Mouse (Mus musculus): Measurements from ENCODE around the gene Prph2.

The Prph2 gene

DNA sequence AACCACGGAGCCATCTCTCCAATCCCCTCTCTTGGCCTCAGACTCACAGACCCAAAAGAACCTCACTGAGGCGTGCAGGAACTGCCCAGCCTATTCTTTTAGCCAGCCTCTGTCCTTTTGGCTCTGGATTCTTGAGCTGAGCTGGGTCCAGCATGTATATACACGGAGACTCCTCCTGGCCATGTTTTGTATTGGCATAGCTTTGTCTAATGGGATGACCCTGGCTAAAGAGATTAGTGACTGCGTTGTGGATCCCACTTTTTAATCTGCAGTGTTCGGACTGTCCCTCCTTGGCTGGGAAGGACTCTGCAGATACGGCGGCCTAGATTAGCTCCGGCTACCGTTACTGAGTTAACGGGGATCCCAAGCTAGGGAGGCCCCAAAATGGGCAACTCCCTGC, at the start of gene Prph2:
Prph2 (plus strand) TSS at position 274 of the 400 bp plus-strand sequence.
- no peak for DNase-seq (ENCODE audit: low spot score in 2 of 2)

DNA sequence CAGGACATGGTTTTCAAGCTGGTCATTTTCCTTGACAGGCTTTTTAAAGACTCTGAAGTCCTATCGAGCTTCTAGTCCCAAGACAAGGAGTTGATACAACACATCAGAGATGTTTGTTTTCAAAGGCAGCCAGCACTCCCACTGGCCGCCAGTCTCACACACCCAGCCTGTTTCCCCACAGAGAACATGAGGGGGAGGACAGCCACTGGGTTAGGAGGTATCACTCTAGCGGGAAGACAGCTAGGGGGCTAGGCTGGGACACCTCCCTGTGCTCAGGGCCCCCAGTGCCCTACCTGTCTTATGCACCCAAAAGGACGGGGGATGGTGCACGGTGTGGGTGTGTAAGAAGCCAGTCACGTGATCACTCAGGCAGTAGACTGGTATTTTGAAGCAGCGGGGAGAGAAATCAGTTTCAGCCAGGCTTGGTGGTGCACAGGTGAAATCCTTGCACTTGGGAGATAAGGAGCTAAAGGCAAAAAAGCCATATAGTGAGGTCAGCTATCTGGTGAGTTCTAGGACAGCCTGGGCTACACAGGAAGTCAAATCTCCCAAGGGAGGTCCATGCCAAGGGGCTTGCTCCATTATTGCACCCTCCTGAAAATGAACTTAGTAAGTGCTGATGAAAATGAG, 45.6 kb upstream of the Prph2 start:
- DNase-seq (ENCODE audit: low spot score in 2 of 2) = no peak

DNA sequence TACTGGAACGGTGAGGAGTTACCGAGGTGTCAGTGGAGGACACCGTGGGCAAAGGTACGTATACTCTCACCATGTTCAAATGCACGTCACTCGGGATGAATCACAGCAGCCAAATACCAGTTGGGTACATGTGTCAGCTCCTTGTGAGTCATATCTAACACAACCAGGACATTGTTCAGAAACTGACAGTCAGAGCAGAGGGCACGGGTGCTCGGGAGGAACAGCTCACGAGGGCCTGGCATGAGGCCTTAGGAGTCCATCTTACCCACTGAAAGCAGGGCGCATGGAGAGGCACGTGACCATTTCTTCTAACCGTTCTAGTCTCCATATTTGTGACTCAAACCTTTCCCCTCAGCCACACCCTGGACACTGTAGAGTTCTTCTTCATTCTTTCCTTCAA, 43.4 kb upstream of the Prph2 start:
- no peak for DNase-seq (ENCODE audit: low spot score in 2 of 2)

DNA sequence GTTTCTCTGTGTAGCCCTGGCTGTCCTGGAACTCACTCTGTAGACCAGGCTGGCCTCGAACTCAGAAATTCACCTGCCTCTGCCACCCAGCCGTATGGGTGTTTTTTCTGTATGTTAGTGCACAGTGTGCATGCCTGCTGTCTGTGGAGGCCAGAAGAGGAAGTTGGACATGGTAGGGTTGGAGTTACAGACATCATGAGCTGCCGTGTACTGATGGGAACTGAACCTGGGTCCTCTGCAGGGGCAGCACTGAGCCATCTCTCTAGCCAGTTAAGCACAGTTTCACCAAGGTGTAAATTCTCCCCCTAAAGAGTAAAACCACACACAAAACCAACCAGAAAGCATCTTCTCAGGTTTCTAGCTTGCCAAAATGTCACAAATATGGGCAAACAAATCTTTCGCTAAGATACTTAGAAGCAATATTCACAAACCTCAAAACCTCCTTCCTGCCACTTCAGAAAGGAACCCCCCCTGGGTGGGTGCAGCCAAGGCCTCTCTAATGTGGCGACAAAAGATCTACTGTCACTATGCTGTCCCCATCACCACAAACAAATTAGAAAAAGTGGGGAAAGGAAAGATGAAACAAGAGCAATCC, 40.0 kb upstream of the Prph2 start:
- no peak for DNase-seq (ENCODE audit: low spot score in 2 of 2)

DNA sequence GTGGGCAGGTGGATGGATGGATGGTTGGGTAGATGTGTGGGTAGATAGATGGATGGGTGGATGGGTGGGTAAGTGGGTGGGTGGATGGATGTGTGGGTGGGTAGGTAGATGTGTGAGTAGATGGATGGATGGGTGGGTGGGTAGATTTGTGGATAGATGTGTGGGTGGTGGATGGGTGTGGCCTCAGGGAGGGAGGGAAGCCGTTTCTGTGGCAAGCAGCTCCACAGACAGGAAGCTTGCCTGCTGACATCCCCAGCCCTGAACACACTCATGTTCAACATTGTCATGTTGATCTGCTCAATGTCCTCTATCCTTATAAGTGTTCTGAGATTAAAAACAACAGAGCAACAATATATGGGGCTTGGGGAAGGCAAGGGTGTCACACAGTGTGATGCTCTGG, 39.3 kb upstream of the Prph2 start:
- no peak for DNase-seq (ENCODE audit: low spot score in 2 of 2)

DNA sequence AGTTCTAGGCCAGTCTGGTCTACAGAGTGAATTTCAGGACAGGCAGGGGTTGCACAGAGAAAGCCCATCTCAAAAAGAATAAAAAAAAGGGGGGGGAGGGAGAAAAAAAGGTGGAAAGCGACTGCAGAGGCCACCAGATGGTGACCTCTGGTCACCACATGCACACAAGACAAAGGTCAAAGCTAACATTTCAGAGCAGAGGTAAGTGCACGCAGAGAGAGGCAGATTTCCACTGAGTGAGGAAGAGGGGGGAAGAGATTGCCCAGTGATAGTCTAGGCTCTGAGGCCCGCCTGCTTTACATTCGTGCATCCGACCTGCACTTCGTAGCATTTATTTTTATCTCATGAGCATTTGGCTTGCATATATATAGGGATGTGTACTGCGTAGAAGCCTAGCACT, 37.5 kb upstream of the Prph2 start:
- no peak for DNase-seq (ENCODE audit: low spot score in 2 of 2)

DNA sequence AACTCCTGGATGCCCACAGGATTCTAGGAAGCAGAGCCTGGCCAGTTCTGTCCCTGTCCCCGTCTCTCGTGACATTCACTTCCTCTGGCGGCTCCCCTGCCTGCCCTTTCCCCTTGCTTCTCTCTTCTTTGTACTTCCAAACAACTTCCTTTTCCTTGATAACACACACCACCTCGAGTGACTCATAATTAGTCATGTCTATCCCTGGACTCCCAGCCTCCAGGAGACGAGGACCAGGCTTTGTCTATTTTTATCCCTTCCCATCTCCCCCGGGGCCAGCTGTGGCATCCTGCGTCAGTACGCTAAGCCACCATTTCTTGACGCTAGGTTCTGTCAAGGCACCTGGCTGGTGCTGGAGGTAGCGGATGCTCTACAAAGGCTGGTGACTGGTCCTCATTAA, 36.1 kb upstream of the Prph2 start:
- DNase-seq (ENCODE audit: low spot score in 2 of 2) = no peak

DNA sequence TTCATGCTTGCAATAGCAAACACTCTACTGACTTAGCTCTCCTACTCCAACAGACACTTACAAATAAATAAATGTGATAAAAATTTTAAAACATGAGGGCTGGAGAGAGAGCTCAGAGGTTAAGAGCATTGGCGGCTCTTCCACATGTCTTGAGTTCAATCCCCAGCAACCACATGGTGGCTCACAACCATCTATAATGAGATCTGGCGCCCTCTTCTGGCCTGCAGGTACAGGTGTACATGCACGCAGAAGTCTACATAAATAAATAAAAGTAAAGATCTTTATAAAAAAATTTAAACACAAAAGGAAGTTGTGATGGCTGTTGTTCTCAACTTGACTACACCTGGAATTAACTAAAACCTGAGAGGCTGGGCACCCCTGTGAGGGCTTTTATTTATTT, 34.6 kb upstream of the Prph2 start:
- DNase-seq (ENCODE audit: low spot score in 2 of 2) = no peak

DNA sequence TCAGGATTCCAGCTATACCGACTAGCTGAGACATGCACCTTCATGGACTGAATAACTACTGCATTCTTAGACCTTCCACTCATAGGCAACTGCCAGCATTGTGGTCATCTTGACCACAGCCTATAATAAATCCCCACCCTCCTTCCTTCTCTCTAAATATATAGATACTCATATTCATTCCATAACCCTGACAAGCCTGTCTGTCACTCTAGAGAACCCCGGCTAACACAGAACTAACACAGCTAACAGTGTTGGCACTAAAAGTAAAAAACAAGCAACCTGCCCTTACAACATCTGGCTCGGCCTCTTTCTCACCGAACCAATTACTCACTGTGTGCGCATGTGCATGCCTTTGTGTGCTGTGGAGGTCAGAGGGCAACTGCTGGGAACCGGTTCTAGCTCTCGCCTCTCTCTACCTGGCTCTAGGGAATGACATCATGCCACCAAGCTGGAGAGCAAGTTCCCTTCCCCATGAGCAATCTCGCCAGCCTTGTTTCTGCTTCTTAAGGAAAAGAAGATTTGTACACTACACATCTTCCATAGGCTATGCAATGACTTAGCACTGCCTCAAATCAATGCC, 33.8 kb upstream of the Prph2 start:
- no peak for DNase-seq (ENCODE audit: low spot score in 2 of 2)

DNA sequence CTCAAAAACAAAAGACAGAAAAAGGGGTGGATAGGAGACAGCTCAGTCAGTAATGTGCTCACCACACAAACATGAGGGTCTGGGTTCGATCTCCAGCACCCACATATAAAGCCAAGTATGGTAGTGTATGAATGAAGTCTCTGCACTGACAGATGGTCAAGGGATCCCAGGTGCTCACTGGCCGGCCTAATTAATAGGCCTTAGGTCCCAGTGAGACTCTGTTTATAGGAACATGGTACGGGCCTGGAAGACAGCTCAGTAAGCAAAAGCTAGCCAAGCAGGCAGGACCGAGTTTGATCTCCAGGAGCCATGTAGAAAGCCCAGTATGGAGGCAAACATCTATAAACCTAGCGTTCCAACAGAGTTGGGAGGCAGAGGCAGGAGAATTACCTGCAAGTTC, 33.2 kb upstream of the Prph2 start:
- no peak for DNase-seq (ENCODE audit: low spot score in 2 of 2)

DNA sequence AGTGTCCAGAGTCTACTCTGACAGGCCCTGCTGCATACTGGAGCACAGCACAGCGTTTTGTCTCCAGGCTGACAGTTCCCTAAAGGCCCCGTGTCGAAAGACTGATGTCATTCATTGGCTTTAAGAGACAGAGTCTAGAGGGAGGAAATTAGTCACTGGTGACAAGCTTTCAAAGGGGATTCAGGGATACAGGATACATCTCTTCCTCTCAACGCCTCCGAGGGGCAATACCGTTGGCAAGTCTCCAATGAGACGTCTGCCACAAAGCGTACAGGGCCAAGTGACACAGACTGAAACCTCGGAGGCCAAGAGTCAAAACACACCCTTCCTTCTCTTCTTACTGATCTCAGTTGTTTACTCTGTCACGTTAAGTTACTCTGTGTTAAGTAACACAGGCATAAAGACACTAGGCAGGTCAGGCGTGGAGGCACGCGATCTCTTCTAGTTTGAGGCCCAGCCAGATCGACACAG, 30.4 kb upstream of the Prph2 start:
- no peak for DNase-seq (ENCODE audit: low spot score in 2 of 2)

DNA sequence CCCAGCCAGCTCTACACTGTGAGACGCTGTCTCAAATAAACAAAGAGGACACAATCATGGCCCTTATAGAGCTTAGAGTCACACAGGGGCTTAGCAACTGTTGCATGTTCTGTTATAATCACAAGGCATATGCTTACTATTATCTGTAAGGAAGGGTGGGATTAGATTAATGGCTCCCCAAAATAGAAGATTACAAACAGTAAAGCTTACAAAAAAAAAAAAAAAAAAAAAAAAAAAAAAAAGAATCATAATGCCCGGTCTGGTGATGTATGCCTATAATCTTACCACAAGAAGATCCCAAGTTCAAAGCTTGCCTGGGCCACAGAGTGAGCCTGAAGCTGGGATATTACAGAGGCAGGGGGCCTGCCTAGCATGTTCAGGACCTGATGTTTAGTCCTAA, 29.9 kb upstream of the Prph2 start:
- no peak for DNase-seq (ENCODE audit: low spot score in 2 of 2)

DNA sequence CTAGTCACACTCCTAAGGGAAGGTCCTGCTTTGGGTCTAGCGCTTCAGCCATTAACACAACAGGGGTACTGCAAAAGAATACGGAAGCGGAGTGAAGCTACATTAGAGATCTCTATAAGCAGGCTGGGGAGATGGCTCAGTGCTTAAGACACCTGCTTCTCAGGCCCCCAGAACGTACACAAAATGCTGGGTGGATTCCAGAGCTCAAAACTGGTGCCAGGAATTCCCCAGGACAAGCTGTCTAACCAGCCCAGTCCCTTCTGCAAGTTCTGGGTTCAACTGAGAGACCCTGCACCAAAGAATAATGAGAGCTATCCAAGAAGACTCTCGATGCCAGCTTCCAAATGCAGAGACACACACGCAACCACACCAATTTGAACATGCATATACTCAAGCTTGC, 28.5 kb upstream of the Prph2 start:
- DNase-seq (ENCODE audit: low spot score in 2 of 2) = no peak

DNA sequence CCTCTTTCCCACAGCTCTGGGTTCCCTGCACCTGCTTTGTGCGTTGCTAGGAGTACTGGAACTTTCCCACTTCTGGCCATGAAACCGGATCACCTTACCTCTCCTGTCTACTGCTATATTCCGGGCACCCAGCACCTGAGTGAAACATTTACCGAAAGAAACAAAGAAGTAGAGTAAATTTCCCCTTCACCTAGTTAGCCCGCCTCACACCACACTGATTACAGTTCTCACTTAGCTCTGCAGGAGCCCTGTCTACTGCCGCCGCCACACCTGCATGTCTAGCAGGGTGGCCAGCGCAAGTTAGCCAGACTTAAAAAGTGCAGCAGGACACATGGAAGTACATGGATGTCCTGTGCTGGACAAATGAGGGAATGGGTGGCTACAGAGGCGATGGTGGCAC, 27.2 kb upstream of the Prph2 start:
- DNase-seq (ENCODE audit: low spot score in 2 of 2) = no peak

DNA sequence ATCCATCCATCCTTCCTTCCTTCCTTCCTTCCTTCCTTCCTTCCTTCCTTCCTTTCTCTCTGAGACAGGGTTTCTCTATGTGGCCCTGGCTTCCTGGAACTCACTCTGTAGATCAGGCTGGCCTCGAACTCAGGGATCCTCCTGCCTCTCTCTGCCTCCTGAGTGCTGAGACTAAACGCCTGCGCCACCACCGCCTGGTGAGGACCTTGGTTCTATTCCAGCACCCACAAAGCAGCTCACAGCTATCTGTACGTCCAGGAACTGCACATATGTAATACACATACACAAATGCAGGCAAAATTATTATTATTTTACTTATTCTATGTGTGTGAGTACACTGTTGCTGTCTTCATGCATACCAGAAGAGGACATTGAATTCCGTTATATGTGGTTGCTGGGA, 25.5 kb upstream of the Prph2 start:
- DNase-seq (ENCODE audit: low spot score in 2 of 2) = no peak

DNA sequence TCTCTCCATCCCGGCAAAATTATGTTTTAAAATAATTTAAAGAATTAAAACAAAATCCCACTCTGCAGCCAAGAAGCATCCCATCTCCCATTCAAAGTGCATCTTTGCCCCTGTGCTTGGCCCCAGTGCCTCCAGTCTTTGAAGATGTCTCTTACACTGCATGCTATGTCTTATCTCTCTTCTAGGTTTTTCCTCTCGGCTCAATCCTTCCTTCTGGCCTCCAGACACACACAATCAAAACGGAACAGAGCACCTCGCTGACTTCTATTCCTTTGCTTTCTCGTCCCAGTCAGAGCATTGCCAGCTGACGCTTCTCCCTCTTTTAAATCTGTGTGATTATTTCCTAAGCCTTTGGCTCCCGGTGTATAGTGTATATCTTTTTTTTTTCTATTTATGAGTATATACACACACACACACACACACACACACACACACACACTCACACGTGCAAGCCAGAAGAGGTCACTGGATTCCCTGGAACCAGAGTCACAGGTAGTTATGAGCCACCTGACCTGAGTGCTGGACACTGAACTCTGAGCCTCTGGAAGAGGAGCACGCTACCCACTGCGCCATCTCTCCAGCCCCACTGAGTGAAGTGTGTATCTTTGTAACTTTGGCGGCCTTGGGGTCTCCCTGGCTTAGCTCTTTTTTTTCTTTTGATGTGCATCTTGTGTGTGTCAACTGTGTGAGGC, 24.9 kb upstream of the Prph2 start:
- no peak for DNase-seq (ENCODE audit: low spot score in 2 of 2)

DNA sequence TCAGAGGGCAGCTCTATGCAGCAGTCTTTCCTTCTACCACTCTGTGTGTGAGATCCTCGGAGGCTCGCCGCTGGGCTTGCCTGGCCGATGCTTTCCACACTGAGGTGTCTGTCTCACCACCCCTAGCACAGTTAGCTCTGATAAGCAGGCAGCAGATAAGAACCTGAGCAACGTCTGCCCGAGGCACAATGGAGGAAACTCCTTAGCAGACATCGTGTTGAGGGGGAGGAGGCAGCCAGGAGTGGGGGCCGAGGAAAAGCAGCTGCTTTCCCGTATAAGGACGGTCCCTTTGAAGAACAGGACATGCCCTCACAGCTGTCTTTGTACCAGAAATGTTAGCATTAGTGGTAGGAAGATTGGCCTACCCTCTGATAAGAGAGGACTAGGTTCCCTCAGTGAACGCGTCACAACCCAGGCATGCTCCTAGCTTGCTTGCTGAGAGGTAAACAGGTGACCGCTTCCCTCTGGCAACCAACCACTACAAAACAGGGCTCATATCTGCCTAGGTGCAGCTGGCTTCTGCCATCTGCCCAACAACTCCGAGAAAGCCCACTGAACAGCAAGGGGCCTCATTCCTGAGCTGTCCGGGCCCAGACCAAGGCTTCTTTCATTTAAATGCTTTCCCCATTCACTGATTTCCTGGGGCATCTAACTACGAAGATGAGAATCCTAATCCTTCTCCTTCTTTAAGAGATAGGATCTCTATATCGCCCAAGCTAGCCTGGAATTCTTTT, 24.2 kb upstream of the Prph2 start:
- no peak for DNase-seq (ENCODE audit: low spot score in 2 of 2)

DNA sequence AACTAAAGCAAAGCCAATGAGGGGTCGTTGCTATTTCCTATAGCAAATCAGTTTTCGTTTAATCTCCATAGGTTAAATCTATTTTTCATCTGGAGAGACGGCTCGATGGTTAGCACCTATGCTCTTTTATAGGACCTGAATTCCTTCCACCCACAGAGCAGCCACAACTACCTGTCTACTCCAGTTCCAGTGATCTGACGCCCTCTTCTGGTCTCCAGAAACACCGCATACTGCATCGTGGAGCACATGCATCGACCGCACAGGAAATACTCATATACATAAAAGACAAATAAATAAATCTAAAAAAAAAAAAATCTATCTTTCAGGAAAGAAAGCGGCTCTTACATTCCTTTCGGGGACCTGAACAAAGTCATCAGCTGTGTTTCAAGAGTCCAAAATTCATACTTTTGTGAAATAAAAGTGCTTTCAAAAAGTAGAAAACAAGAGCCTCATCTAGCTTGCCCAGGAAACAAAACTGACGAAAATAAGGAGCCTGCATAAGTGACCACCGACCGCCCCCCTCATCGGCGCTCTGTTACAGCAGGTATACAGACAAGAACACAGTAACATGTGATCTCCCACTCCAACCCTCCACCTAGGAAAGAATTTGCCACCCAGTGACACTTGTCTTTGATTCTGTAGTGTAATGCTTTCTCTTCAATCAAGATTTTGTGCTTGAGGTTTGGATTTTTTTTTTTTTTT, 21.6 kb upstream of the Prph2 start:
- peak in 1 of 2 experiments; percentile 36 for DNase-seq (ENCODE audit: low spot score in 2 of 2)

DNA sequence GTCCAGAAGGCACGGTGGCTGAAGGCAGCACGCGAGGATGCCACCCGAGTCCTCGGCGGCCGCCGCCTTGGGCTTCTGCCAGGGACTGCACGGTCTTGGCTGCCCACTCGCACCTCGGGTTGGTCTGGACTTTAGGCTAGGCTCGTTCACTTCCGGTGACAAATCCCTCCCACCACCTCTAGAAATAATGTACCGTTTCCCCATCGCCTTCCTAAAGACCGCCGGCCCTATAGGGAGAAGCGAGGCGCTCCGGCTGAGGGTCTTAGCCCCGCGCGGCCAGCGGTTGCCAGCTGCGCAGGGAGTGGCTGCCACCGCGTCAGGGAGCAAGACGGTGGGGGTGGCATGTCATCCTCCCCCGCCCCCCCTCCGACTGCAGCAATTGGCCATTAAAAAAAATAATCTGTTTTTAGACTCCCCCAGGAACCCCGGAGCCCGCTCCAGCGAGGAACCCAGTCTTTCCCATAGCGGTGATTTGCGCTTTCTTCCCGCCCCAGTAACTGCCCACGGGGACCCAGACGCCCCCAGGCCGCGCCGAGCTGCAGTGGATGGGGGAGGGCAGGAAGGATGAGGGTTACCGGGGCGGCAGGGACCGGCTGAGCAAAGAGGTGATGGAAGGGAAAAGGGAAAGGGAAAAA, 20.7 kb upstream of the Prph2 start:
- DNase-seq (ENCODE audit: low spot score in 2 of 2) = peak; percentile 26 to 46

DNA sequence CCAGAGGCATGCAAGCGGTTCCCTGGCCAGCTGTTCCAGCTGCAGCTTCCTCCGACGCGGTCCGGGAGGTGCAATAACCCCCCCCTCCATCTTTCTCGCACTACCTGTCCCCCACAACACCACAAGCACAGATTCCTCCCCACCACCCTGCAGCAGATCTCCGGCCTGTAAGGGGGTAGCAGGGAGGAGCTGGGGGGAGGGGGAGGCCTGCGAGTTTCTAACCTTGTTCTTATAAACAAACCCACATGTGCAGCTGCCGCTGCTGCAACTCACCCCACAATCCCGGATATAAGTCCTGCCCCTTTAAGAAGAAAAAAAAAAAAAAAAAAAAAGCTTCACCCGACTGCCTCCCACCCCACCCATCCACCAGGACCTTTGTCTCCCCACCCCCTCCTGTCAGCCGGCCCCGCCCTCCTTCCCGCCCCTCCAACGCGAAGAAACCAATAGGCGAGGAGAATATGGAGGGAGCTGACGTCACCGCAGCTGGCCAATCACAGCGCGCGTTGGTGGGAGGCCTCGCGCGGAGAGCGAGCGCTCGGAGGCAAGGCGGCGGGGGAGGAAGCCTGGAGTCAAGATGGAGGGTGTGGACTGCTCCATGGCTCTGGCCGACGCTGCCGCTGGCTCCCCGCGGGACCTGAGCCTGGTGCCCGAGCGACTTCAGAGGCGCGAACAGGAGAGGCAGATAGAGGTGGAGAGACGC, 20.0 kb upstream of the Prph2 start, which contains the start of gene Tbcc:
Tbcc (plus strand) TSS at position 569 of the 700 bp plus-strand sequence.
- peak; percentile 92 to 95 for DNase-seq (ENCODE audit: low spot score in 2 of 2)

Measured in spleen, postnatal 14 days (tissue).